Mouse (Mus musculus): ENCODE results near the gene Phactr2.

The Phactr2 gene

GRCm38 (mm10) chr10:13411056-13411455 lies 63.2 kb downstream of the Phactr2 start:
- in situ Hi-C loops (cut with MboI, MseI), result no loop called here

GRCm38 (mm10) chr10:13401971-13402370 lies 72.2 kb downstream of the Phactr2 start:
- in situ Hi-C loops (cut with MboI, MseI), result no loop called here

GRCm38 (mm10) chr10:13395753-13396152 lies 78.5 kb downstream of the Phactr2 start:
- in situ Hi-C loops (cut with MboI, MseI), result no loop called here

GRCm38 (mm10) chr10:13394000-13394399 lies 80.2 kb downstream of the Phactr2 start:
- in situ Hi-C loops (cut with MboI, MseI), result no loop called here

GRCm38 (mm10) chr10:13388116-13388922 lies 85.9 kb downstream of the Phactr2 start:
- in situ Hi-C loops (cut with MboI, MseI), result no loop called here

GRCm38 (mm10) chr10:13384866-13385265 lies 89.3 kb downstream of the Phactr2 start:
- in situ Hi-C loops (cut with MboI, MseI), result no loop called here

- in situ Hi-C loops (cut with MboI, MseI), result no loop called here
Observed at GRCm38 (mm10) chr10:13377895-13378294, 96.3 kb downstream of the Phactr2 start.

GRCm38 (mm10) chr10:13376428-13377260 lies 97.6 kb downstream of the Phactr2 start:
- in situ Hi-C loops (cut with MboI, MseI), result no loop called here

- in situ Hi-C loops (cut with MboI, MseI), result no loop called here
Observed at GRCm38 (mm10) chr10:13375820-13376219, 98.4 kb downstream of the Phactr2 start.

- in situ Hi-C loops (cut with MboI, MseI), result no loop called here
Observed at GRCm38 (mm10) chr10:13369581-13370375, 104.4 kb downstream of the Phactr2 start.

- in situ Hi-C loops (cut with MboI, MseI), result no loop called here
Observed at GRCm38 (mm10) chr10:13364286-13364580, 110.0 kb downstream of the Phactr2 start.

GRCm38 (mm10) chr10:13363499-13364285 lies 110.5 kb downstream of the Phactr2 start:
- in situ Hi-C loops (cut with MboI, MseI), result no loop called here

GRCm38 (mm10) chr10:13360913-13361312 lies 113.3 kb downstream of the Phactr2 start:
- in situ Hi-C loops (cut with MboI, MseI), result no loop called here

- in situ Hi-C loops (cut with MboI, MseI), result no loop called here
Observed at GRCm38 (mm10) chr10:13359846-13360245, 114.4 kb downstream of the Phactr2 start.

- in situ Hi-C loops (cut with MboI, MseI), result no loop called here
Observed at GRCm38 (mm10) chr10:13358679-13359078, 115.5 kb downstream of the Phactr2 start.

- in situ Hi-C loops (cut with MboI, MseI), result loop anchor here (10.0 kb wide), 1 partner anchor 1208 kb away; no protein-coding TSS in a partner anchor
Observed at GRCm38 (mm10) chr10:13346609-13347290, 127.5 kb downstream of the Phactr2 start.

GRCm38 (mm10) chr10:13340583-13340982 lies 133.6 kb downstream of the Phactr2 start:
- in situ Hi-C loops (cut with MboI, MseI), result loop anchor here (10.0 kb wide), 1 partner anchor 1214 kb away; no protein-coding TSS in a partner anchor

GRCm38 (mm10) chr10:13336964-13337363 lies 137.2 kb downstream of the Phactr2 start:
- in situ Hi-C loops (cut with MboI, MseI), result no loop called here

GRCm38 (mm10) chr10:13335814-13336213 lies 138.4 kb downstream of the Phactr2 start:
- in situ Hi-C loops (cut with MboI, MseI), result no loop called here

GRCm38 (mm10) chr10:13335347-13335746 lies 138.9 kb downstream of the Phactr2 start:
- in situ Hi-C loops (cut with MboI, MseI), result no loop called here
